Mouse (Mus musculus): ENCODE results near the gene Olfr1393.
"Not testable (repeated sequence)": the region's sequence is repeated elsewhere in the genome, so short reads cannot be mapped to it uniquely, and the experiment has no call there.

The Olfr1393 gene

DNA sequence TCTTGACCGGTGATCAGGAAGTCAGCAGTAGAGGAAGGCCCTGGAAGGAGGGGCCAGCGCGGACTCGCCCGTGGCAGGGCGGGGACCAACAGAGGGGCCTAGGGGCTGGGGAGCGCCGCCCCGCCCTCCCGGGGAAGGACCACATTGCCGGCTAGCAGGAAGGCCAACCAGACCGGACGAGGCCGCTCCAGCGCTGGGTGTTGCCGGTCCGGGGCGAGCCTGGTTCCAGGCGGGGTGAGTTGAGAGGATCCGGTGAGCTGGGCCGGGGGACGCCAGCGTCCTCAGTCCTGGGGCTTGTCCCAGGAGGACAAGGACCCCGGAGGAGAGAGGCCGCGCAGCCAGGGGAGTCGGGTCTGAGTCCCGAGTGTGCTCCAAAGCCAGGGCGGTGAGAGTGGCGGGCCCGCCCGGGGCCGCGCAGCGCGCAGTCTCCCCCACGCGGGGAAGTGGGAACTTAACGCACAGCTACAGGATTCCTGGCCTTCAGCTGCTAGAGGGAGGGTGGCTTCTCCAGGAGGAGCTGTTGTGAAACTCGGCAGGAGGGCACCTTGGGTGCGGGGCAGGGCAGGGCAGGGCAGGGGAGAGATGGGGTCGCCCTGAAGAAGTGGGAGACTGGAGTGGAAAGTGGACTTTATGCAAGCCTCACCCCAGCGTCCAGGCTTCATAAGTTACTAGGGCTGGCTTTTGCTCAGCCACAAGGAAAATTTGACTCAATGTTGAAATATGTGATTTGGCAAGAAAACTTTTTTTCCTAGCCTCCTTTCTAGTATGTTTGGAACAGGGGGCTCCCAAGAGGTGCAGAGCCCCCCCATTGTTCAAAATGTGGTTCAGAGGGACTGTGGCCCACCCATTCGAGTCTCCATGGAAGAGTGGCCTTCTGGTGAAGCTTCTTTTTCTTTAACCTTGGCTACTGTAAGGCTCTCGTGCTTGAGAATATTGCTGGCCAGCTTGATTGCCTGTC lies 27.4 kb upstream of the Olfr1393 start:
- DNase-seq (ENCODE audit: low read depth, low spot score) = peak; percentile 88

GRCm38 (mm10) chr11:49251380-49251761 lies 26.7 kb upstream of the Olfr1393 start:
- no peak for DNase-seq (ENCODE audit: low read depth, low spot score)

DNA sequence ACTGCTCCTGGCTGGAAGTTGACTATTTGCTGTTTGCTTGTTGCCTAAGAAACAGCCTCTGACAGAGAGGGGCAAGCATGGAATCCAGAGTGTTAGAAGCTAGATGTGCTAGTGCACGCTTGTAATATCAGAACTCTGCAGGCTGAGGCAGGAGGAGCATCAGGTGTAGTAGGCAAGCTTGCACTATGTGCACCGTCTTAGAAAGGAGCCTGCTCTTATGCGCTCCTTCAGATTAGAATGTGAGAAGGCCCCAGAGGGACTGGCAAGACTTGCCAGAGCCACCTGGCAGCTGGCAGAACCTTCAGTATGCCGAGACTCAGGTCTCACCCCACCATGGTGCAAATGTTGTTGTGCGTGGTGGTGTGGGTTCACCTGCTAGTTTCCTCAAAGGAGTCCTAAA lies 26.1 kb upstream of the Olfr1393 start:
- no peak for DNase-seq (ENCODE audit: low read depth, low spot score)

- DNase-seq (ENCODE audit: low read depth, low spot score) = no peak
Measured at GRCm38 (mm10) chr11:49253035-49253434, 25.1 kb upstream of the Olfr1393 start.

- no peak for DNase-seq (ENCODE audit: low read depth, low spot score)
Measured at GRCm38 (mm10) chr11:49259296-49259695, 18.8 kb upstream of the Olfr1393 start.

DNA sequence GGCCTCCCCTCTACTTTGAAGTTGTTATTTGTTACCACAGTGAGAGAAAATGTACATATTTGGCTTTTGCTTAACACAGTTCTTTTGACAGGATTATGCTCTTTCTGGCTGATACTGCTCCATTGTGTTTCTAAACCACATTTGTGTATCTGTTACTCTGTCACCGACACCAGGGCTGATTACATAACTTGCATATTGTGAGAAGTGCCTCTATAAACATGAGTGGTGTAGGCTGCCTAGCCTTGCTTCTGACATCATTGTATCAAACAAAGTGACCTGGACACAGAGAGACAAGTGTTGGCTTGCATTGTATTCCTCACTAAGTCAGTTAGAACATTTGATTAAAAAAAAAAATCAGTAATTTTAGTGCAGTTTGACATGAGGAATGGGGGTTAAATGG lies 18.3 kb upstream of the Olfr1393 start:
- no peak for DNase-seq (ENCODE audit: low read depth, low spot score)

DNA sequence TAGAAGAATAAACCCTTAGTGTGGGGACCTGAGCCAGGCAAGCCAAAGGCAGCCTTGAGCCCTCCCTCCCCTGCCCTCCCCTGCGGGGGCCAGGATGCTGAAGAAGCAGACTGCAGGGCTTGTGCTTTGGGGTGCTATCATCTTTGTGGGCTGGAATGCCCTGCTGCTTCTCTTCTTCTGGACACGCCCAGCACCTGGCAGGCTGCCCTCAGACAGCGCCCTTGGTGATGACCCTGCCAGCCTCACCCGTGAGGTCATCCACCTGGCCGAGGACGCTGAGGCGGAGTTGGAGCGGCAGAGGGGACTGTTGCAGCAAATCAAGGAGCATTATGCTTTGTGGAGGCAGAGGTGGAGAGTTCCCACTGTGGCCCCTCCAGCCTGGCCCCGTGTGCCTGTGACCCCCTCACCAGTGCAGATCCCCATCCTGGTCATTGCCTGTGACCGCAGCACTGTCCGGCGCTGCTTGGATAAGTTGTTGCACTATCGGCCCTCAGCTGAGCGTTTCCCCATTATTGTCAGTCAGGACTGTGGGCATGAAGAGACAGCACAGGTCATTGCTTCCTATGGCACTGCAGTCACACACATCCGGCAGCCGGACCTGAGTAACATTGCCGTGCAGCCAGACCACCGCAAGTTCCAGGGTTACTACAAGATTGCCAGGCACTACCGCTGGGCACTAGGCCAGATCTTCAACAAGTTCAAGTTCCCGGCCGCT lies 17.3 kb upstream of the Olfr1393 start:
- DNase-seq (ENCODE audit: low read depth, low spot score) = no peak

DNA sequence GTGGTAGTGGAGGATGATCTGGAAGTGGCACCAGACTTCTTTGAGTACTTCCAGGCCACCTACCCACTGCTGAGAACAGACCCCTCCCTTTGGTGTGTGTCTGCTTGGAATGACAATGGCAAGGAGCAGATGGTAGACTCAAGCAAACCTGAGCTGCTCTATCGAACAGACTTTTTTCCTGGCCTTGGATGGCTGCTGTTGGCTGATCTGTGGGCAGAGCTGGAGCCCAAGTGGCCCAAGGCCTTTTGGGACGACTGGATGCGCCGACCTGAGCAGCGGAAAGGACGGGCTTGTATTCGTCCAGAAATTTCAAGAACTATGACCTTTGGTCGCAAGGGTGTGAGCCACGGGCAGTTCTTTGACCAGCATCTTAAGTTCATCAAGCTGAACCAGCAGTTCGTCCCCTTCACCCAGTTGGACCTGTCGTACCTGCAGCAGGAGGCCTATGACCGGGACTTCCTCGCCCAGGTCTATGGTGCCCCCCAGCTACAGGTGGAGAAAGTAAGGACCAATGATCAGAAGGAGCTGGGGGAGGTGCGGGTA lies 16.7 kb upstream of the Olfr1393 start:
- no peak for DNase-seq (ENCODE audit: low read depth, low spot score)

- DNase-seq (ENCODE audit: low read depth, low spot score) = no peak
Measured at GRCm38 (mm10) chr11:49262286-49262685, 15.8 kb upstream of the Olfr1393 start.

DNA sequence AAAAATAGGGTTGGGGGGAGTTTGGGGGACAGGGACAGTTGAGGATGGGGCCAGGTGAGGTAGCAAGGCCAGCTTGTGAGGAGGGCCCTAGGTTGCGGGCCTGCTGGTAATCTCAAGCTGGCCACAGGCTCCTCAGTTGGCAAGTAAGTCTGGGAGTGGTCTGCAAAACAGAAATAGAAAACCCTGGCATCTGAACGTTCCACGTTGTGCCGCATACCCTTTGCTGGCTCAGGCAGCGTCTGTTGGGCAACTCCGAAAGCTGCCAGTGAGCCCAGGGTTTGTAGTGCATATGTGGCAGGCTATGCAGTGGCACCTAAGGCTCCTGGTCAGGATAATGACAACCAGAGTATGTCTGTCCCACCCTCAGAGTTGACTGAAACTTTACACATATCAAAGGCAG lies 15.0 kb upstream of the Olfr1393 start:
- no peak for DNase-seq (ENCODE audit: low read depth, low spot score)

- DNase-seq (ENCODE audit: low read depth, low spot score) = no peak
Measured at GRCm38 (mm10) chr11:49264081-49264480, 14.0 kb upstream of the Olfr1393 start.

GRCm38 (mm10) chr11:49264622-49265021 lies 13.5 kb upstream of the Olfr1393 start:
- no peak for DNase-seq (ENCODE audit: low read depth, low spot score)

- DNase-seq (ENCODE audit: low read depth, low spot score) = no peak
Measured at GRCm38 (mm10) chr11:49265101-49265500, 13.0 kb upstream of the Olfr1393 start.

DNA sequence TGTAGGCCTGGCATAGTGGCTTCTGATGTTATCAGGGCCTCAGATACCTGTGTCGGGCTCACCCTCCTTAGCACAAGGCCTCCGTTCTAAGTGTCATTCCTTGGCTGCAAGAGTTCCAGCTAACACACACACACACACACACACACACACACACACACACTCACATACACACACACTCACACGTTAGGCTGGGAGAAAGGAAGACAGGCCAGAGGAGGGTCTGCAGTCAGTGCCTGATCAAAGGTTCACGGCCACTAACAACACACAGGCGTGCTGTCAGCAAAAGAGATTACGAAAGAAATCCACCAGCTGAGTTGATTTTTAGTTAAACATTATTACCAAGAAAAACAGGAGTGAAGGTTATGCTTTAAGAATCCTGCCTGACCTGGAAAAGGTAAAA lies 11.4 kb upstream of the Olfr1393 start:
- no peak for DNase-seq (ENCODE audit: low read depth, low spot score)

- DNase-seq (ENCODE audit: low read depth, low spot score) = no peak
Measured at GRCm38 (mm10) chr11:49267316-49267715, 10.8 kb upstream of the Olfr1393 start.

- no peak for DNase-seq (ENCODE audit: low read depth, low spot score)
Measured at GRCm38 (mm10) chr11:49267970-49268579, 10.0 kb upstream of the Olfr1393 start.

DNA sequence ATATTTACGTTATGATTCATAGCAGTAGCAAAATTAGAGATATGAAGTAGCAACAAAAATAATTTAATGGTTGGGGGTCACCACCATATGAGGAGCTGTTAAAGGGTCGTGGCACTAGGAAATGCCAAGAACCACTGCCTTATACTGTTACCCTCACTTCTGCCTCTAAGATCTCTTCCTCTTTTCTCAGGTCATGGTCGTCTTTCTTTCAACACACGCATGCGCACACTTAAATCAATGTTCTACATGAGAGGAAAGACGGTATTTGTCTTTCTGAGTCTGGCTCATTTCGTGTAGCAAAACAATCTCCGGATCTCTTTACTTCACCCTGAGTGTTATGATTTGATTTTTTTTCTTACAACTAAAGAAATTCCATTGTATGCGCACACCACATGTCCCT lies 8.3 kb upstream of the Olfr1393 start:
- no peak for DNase-seq (ENCODE audit: low read depth, low spot score)

- no peak for DNase-seq (ENCODE audit: low read depth, low spot score)
Measured at GRCm38 (mm10) chr11:49270368-49270767, 7.7 kb upstream of the Olfr1393 start.

DNA sequence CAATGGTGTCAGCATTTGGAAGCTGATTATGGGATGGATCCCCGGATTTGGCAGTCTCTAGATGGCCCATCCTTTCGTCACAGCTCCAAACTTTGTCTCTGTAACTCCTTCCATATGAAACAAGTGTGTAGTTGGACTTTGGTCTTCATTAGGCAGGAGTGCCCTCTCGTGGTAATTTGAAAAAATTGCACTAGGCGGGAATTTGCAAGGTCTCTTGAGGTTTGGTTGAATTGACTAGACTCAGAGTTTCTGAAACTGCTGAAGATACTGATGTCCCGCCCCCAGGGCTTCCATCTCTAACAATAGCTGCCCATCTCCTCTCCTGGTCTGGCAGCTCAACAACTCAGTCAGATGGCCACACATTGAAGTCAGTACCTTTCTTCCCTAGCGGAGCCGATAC lies 6.8 kb upstream of the Olfr1393 start:
- DNase-seq (ENCODE audit: low read depth, low spot score) = peak; percentile 82

DNA sequence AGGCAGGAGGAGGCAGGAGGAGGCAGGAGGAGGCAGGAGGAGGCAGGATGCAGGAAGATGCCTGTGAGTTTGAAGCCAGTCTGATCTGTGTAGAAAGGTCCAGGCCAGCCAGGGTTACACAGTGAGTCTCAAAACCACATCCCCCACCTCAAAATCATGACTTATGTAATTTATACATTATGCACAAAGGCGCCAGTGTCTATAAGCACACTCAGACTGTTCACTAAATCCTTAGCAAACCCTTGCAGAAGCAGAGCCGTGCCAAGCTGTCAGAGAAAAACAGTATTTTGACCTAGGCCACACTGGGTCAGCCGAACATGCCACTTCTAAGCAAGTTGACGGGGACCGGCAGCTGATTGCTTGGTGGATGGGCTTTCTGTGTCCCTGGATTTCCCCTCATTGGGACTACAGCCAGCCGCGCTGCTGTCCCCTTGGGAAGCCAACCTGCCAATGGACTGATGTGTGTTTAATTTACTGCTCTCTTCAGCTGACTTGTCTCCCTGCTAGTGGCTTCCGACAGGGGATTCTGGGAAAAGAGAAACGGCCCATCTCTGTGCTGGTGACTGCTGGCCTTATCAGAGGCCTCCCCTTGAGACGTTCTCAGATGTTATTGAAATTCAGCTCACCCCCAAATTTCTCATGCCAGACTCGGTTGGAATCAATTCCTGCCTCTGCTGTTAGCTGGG lies 4.1 kb upstream of the Olfr1393 start:
- DNase-seq (ENCODE audit: low read depth, low spot score) = no peak

- not testable (repeated sequence) for DNase-seq (ENCODE audit: low read depth, low spot score)
Measured at GRCm38 (mm10) chr11:49284982-49285381, 6.9 kb downstream of the Olfr1393 start, which contains the start of gene Olfr1392. Gene Olfr1392, plus strand, starts transcription at chr11:49285282.
